Mouse (Mus musculus) embryonic facial prominence, embryonic 11.5 days (tissue): Measurements from ENCODE around the gene Mylip. TPM values are rescaled to one million over a fixed set of nuclear protein-coding genes. Genes with fewer than 3 reads are reported as not detected.

Experiments
- ATAC-seq: fragments of 200-750 bp; cut with Nextera tagmentation; replicated peaks from 2 replicates; pipeline ENCODE4 v1.8.0; 2017; ENCODE audit warnings: low read depth; ENCODE audit not compliant: insufficient number of reproducible peaks, low FRiP score, low TSS enrichment
- DNase-seq: peaks from one replicate; pipeline ENCODE4 v3.0.0-alpha.2; 2015; ENCODE audit warnings: low spot score
- H3K27ac ChIP-seq: fragments of 300-500 bp; sonication (generic); replicated peaks from 2 replicates; pipeline ENCODE4 v1.5.1; 2014; ENCODE audit warnings: mild to moderate bottlenecking, low read depth, low read length, control low read depth
- H3K27me3 ChIP-seq: fragments of 300-500 bp; sonication (generic); 2 replicates; pipeline ENCODE4 v1.6.1; 2014; ENCODE audit warnings: mild to moderate bottlenecking, low read length, moderate library complexity, mixed read lengths; ENCODE audit not compliant: control insufficient read depth, insufficient read depth
- H3K36me3 ChIP-seq: fragments of 300-500 bp; sonication (generic); replicated peaks from 2 replicates; pipeline ENCODE4 v1.6.1; 2014; ENCODE audit warnings: low read depth, mild to moderate bottlenecking, low read length, moderate library complexity, mixed read lengths; ENCODE audit not compliant: control insufficient read depth, insufficient read depth
- H3K4me1 ChIP-seq: fragments of 300-500 bp; sonication (generic); 2 replicates; pipeline ENCODE4 v1.6.1; 2014; ENCODE audit warnings: low read length, mixed read lengths; ENCODE audit not compliant: control insufficient read depth, insufficient read depth
- H3K4me2 ChIP-seq: fragments of 300-500 bp; sonication (generic); 2 replicates; pipeline ENCODE4 v1.6.1; 2014; ENCODE audit warnings: low read depth, mild to moderate bottlenecking, control low read depth, low read length, moderate library complexity
- H3K4me3 ChIP-seq: fragments of 300-500 bp; sonication (generic); 2 replicates; pipeline ENCODE4 v1.5.1; 2014; ENCODE audit warnings: low read depth, low read length, control low read depth
- H3K9ac ChIP-seq: fragments of 300-500 bp; sonication (generic); replicated peaks from 2 replicates; pipeline ENCODE4 v1.6.1; 2014; ENCODE audit warnings: mild to moderate bottlenecking, control low read depth, low read length
- H3K9me3 ChIP-seq: fragments of 300-500 bp; sonication (generic); replicated peaks from 2 replicates; pipeline ENCODE4 v1.6.1; 2016; ENCODE audit warnings: mild to moderate bottlenecking, low read length, inconsistent platforms, mixed read lengths; ENCODE audit not compliant: control insufficient read depth
- WGBS: fragments of 180-500 bp; shearing (Covaris S2); extraction: QIAGEN DNeasy Blood & Tissue Kit; methylation state at CpG from one replicate; pipeline ENCODE4 v1.1.7; 2014; 5-methylcytosine and 5-hydroxymethylcytosine counted together
- polyA plus RNA-seq: library from polyadenylated mRNA; unstranded; fragments of >200 nt; fragmentation: Nextera tagmentation; extraction: Ambion mirVana; gene quantifications from 2 replicates; pipeline ENCODE4 v1.2.1, GENCODE M21; 2014

The Mylip gene
- polyA plus RNA-seq, 1 experiment from 2014 or later: 8.7 TPM

- Histone ChIP-seq H3K36me3 (no peaks in the 10 kb centered on the region), H3K27me3 (no peaks in the 10 kb centered on the region), H3K4me2 (no peak overlapping the region), H3K4me3 (no peak overlapping the region), H3K4me1 (no peaks in the 10 kb centered on the region), H3K9ac (no peak overlapping the region), H3K9me3 (no peaks in the 10 kb centered on the region), H3K27ac (no peak overlapping the region)
- 84% methylated on average over 13 of the region's 13 CpGs for WGBS
- DNase-seq: no peak
- ATAC-seq: no peak
These were observed 30.7 kb upstream of the Mylip start for GRCm38 (mm10) chr13:45358676-45359323.

- WGBS: 85% methylated on average over 10 of the region's 10 CpGs
- ATAC-seq (no peak), DNase-seq (no peak)
- Histone ChIP-seq H3K4me1 (no peaks in the 10 kb centered on the region), H3K9me3 (no peaks in the 10 kb centered on the region), H3K27me3 (no peaks in the 10 kb centered on the region), H3K4me2 (no peak overlapping the region), H3K9ac (no peak overlapping the region), H3K36me3 (no peaks in the 10 kb centered on the region), H3K27ac (no peak overlapping the region), H3K4me3 (no peak overlapping the region)
These were observed 23.8 kb upstream of the Mylip start for GRCm38 (mm10) chr13:45365788-45366187.

- H3K27me3 ChIP-seq: no peaks in the 10 kb centered on the region
- H3K36me3 ChIP-seq: no peaks in the 10 kb centered on the region
- no peak for ATAC-seq
- H3K9ac ChIP-seq: no peak overlapping the region
- WGBS: 67% methylated on average over 2 of the region's 2 CpGs
- H3K9me3 ChIP-seq: no peaks in the 10 kb centered on the region
- no peak overlapping the region for H3K4me3 ChIP-seq
- no peak overlapping the region for H3K27ac ChIP-seq
- no peak for DNase-seq
- H3K4me2 ChIP-seq: no peak overlapping the region
- no peaks in the 10 kb centered on the region for H3K4me1 ChIP-seq
These were observed 17.9 kb upstream of the Mylip start for GRCm38 (mm10) chr13:45371673-45372072.

GRCm38 (mm10) chr13:45372456-45372855 lies 17.1 kb upstream of the Mylip start:
- Histone ChIP-seq H3K4me3 (no peak overlapping the region), H3K9ac (no peak overlapping the region), H3K9me3 (no peaks in the 10 kb centered on the region), H3K4me2 (no peak overlapping the region), H3K4me1 (no peaks in the 10 kb centered on the region), H3K36me3 (no peaks in the 10 kb centered on the region), H3K27me3 (no peaks in the 10 kb centered on the region), H3K27ac (no peak overlapping the region)
- DNase-seq (no peak), ATAC-seq (no peak)
- 96% methylated on average over 2 of the region's 2 CpGs for WGBS

- DNase-seq: no peak
- no peak for ATAC-seq
- no peak overlapping the region for H3K4me3 ChIP-seq
- no peak overlapping the region for H3K27ac ChIP-seq
- no peak overlapping the region for H3K4me2 ChIP-seq
- 24% methylated on average over 6 of the region's 6 CpGs for WGBS
- no peaks in the 10 kb centered on the region for H3K36me3 ChIP-seq
- H3K9ac ChIP-seq: no peak overlapping the region
- no peaks in the 10 kb centered on the region for H3K4me1 ChIP-seq
- H3K27me3 ChIP-seq: no peaks in the 10 kb centered on the region
- H3K9me3 ChIP-seq: no peaks in the 10 kb centered on the region
These were observed 14.7 kb upstream of the Mylip start for GRCm38 (mm10) chr13:45374846-45375245.

GRCm38 (mm10) chr13:45382208-45382607 lies 7.3 kb upstream of the Mylip start:
- Histone ChIP-seq H3K4me1 (no peaks in the 10 kb centered on the region), H3K4me3 (no peak overlapping the region), H3K9me3 (no peaks in the 10 kb centered on the region), H3K9ac (no peak overlapping the region), H3K4me2 (no peak overlapping the region), H3K36me3 (no peaks in the 10 kb centered on the region), H3K27me3 (no peaks in the 10 kb centered on the region), H3K27ac (no peak overlapping the region)
- 74% methylated on average over 7 of the region's 7 CpGs for WGBS
- DNase-seq: no peak
- no peak for ATAC-seq

- H3K27me3 ChIP-seq: no peaks in the 10 kb centered on the region
- DNase-seq (no peak), ATAC-seq (no peak)
- H3K4me3 ChIP-seq: no peak overlapping the region
- no peaks in the 10 kb centered on the region for H3K4me1 ChIP-seq
- 87% methylated on average over 2 of the region's 2 CpGs for WGBS
- no peaks in the 10 kb centered on the region for H3K9me3 ChIP-seq
- H3K36me3 ChIP-seq: no peaks in the 10 kb centered on the region
- H3K9ac ChIP-seq: no peak overlapping the region
- H3K4me2 ChIP-seq: no peak overlapping the region
- no peak overlapping the region for H3K27ac ChIP-seq
These were observed 4.9 kb upstream of the Mylip start for GRCm38 (mm10) chr13:45384636-45385035.

- WGBS: 91% methylated on average over 6 of the region's 6 CpGs
- no peak for DNase-seq
- no peaks in the 10 kb centered on the region for H3K36me3 ChIP-seq
These were observed 4.0 kb upstream of the Mylip start for GRCm38 (mm10) chr13:45385521-45385920.

More at GRCm38 (mm10) chr13:45385521-45385920, 4.0 kb upstream of the Mylip start:
- H3K27ac ChIP-seq: no peak overlapping the region
- no peak overlapping the region for H3K4me2 ChIP-seq
- H3K27me3 ChIP-seq: no peaks in the 10 kb centered on the region
- no peak for ATAC-seq
- no peak overlapping the region for H3K9ac ChIP-seq
- no peak overlapping the region for H3K4me3 ChIP-seq
- no peaks in the 10 kb centered on the region for H3K4me1 ChIP-seq
- no peaks in the 10 kb centered on the region for H3K9me3 ChIP-seq
